Mouse (Mus musculus): ENCODE measurements around the gene H2-Q7. TPM values are rescaled to one million over a fixed set of nuclear protein-coding genes. Genes with fewer than 3 reads are reported as not detected.
"Not testable (repeated sequence)": the region's sequence is repeated elsewhere in the genome, so short reads cannot be mapped to it uniquely, and the experiment has no call there.

H2-Q7 gene
- polyA plus RNA-seq, 1 experiment: 139 TPM

DNA sequence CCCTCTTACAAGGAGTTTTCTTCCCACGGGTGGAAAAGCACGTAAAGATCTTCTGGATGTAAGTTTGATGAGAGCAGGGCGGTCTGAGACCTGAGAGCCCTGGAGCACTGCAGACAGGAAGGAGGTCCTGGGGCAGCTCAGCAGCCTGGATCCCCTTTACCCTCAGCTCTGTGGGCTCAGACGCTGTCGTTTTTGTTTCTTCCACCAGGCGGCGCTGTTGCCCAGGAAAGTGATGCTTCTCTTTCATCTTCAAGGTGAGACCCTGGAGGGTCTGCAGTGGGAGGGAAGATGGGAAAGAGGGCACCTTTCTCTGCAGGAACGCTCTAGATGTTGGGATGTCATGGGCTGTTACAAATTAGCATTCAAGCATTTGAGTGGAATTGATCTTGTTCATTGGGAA is 4.1 kb upstream of the H2-Q7 start:
- 12% methylated on average over 8 of the region's 8 CpGs for WGBS
- H3K36me3 ChIP-seq (ENCODE audit: control insufficient read depth, insufficient read depth, low read length); H3K27me3 ChIP-seq (replicated peaks; ENCODE audit: control insufficient read depth, insufficient read depth, low read length); H3K4me1 ChIP-seq (ENCODE audit: control insufficient read depth, insufficient read depth, low read length); H3K27ac ChIP-seq (ENCODE audit: insufficient read depth, low read depth, low read length); DNase-seq; H3K4me3 ChIP-seq (ENCODE audit: insufficient read depth, low read depth, low read length): not testable (repeated sequence)
- TF ChIP-seq CTCF (conservative IDR thresholded peaks at IDR 0.05; ENCODE audit: insufficient read depth, insufficient read length, low read depth, low read length): peak; percentile 46

DNA sequence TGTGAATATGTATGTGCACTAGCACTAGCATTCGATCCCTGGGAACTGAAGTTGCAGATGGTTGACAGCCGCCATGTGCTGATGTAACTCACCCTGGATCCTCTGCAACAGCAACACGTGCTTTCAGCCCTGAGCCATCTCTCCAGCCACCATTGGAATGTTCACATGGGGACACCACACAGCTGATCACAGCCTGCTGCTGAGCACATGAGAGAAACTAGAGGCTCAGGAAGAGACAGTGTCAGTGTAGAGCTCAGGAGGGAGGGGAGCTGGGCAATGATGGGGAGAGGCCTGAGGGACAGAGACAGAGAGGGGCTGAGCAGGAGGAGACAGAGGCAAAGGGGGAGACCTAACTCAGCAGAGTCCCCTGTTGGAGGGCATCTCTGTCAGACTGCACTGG is 3.4 kb upstream of the H2-Q7 start:
- H3K36me3 ChIP-seq (ENCODE audit: control insufficient read depth, insufficient read depth, low read length); H3K27ac ChIP-seq (ENCODE audit: insufficient read depth, low read depth, low read length); DNase-seq; H3K27me3 ChIP-seq (replicated peaks; ENCODE audit: control insufficient read depth, insufficient read depth, low read length); H3K4me1 ChIP-seq (ENCODE audit: control insufficient read depth, insufficient read depth, low read length); H3K4me3 ChIP-seq (ENCODE audit: insufficient read depth, low read depth, low read length): not testable (repeated sequence)
- WGBS: 79% methylated on average over 3 of the region's 3 CpGs

DNA sequence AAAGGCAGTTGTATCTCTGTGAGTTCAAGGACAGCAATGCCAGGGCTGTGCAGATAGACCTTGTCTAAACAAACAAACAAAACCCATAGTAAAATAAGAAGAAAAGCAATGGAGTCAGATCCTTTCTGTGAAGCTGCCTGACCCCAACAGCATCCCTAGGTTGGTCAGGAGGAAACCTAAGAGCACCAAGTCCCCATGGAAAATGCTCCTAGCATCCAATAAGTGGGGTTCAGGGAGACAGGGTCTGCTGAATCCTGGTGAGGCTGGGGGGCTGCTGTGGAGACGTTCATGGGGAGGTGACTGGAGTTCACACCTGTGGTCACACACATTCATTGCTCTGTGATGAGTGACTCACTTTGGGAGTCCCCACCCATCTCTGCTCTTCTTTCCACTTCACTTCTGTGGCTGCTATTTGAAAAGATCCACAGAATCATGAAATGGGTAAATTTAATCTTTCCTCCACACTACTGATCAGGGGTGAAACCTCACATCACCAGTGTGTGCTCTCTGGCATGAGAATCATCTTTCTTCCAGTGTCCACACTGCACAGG is 1.5 kb upstream of the H2-Q7 start:
- DNase-seq; H3K4me3 ChIP-seq (ENCODE audit: insufficient read depth, low read depth, low read length); H3K27me3 ChIP-seq (replicated peaks; ENCODE audit: control insufficient read depth, insufficient read depth, low read length); H3K27ac ChIP-seq (ENCODE audit: insufficient read depth, low read depth, low read length); H3K36me3 ChIP-seq (ENCODE audit: control insufficient read depth, insufficient read depth, low read length); H3K4me1 ChIP-seq (ENCODE audit: control insufficient read depth, insufficient read depth, low read length): not testable (repeated sequence)
- WGBS: 63% methylated on average over 1 of the region's 1 CpGs

DNA sequence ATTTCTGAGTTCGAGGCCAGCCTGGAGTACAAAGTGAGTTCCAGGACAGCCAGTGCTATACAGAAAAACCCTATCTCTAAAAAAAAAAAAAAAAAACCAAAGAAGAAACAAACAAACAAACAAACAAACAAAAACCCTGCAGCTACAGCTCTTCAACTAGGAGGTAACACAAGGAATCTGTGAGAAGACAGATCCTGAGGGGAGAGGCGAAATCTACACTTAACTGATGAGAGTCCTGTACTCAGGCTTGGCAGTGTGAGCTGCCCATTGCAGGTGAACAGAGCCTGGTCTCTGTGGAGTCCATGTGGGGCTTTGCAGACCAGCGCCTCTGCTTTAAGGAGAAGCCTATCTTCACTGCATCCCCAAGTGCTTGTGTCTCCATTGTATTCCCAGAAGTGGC is 560 bp upstream of the H2-Q7 start:
- H3K27ac ChIP-seq (ENCODE audit: insufficient read depth, low read depth, low read length); H3K36me3 ChIP-seq (ENCODE audit: control insufficient read depth, insufficient read depth, low read length); H3K27me3 ChIP-seq (replicated peaks; ENCODE audit: control insufficient read depth, insufficient read depth, low read length); DNase-seq; H3K4me3 ChIP-seq (ENCODE audit: insufficient read depth, low read depth, low read length); H3K4me1 ChIP-seq (ENCODE audit: control insufficient read depth, insufficient read depth, low read length): not testable (repeated sequence)
- over 99% methylated on average over 3 of the region's 3 CpGs for WGBS

DNA sequence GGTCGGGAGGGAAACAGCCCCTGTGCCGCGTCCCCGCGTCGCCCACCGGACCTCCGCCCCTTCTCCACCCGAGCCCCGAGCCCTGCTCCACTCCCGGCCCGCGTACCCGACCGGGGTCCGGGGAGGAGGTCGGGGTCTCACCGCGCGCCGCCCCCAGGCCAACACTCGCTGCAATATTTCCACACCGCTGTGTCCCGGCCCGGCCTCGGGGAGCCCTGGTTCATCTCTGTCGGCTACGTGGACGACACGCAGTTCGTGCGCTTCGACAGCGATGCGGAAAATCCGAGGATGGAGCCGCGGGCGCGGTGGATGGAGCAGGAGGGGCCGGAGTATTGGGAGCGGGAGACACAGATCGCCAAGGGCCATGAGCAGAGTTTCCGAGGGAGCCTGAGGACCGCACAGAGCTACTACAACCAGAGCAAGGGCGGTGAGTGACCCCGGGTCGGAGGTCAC is 366 bp downstream of the H2-Q7 start:
- H3K4me3 ChIP-seq (ENCODE audit: insufficient read depth, low read depth, low read length): peak overlapping the region; percentile 37
- H3K27ac ChIP-seq (ENCODE audit: insufficient read depth, low read depth, low read length); H3K36me3 ChIP-seq (ENCODE audit: control insufficient read depth, insufficient read depth, low read length); H3K27me3 ChIP-seq (replicated peaks; ENCODE audit: control insufficient read depth, insufficient read depth, low read length); H3K4me1 ChIP-seq (ENCODE audit: control insufficient read depth, insufficient read depth, low read length); DNase-seq: not testable (repeated sequence)
- WGBS: 2% methylated on average over 46 of the region's 48 CpGs

DNA sequence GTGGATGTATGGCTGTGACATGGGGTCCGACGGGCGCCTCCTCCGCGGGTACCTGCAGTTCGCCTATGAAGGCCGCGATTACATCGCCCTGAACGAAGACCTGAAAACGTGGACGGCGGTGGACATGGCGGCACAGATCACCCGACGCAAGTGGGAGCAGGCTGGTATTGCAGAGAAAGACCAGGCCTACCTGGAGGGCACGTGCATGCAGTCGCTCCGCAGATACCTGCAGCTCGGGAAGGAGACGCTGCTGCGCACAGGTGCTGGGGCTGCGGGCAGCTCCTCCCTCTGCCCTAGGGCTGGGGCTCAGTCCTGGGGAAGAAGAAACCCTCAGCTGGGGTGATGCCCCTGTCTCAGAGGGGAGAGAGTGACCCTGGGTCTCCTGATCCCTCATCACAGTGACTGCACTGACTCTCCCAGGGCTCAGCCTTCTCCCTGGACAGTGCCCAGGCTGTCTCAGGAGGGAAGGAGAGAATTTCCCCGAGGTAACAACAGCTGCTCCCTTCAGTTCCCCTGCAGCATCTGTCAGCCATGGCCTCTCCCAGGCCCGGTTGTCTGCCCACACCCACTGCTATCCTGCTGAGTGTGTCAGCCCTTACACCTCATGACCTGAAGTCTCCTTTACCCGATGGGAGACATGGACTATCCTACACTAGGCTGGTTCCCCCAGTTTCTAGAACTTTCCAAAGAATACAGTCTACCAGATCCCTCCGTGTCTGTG is 1.1 kb downstream of the H2-Q7 start:
- H3K27me3 ChIP-seq (replicated peaks; ENCODE audit: control insufficient read depth, insufficient read depth, low read length); H3K4me1 ChIP-seq (ENCODE audit: control insufficient read depth, insufficient read depth, low read length); H3K36me3 ChIP-seq (ENCODE audit: control insufficient read depth, insufficient read depth, low read length); DNase-seq; H3K27ac ChIP-seq (ENCODE audit: insufficient read depth, low read depth, low read length): not testable (repeated sequence)
- 61% methylated on average over 27 of the region's 27 CpGs for WGBS
- H3K4me3 ChIP-seq (ENCODE audit: insufficient read depth, low read depth, low read length): peak overlapping the region; percentile 22; the same call in 1 of the 2 replicates

DNA sequence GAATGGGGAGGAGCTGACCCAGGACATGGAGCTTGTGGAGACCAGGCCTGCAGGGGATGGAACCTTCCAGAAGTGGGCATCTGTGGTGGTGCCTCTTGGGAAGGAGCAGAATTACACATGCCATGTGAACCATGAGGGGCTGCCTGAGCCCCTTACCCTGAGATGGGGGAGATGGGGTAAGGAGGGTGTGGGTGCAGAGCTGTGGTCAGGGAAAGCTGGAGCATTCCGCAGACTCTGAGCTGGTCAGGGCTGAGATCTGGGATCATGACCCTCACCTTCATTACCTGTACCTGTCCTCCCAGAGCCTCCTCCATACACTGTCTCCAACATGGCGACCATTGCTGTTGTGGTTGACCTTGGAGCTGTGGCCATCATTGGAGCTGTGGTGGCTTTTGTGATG is 3.4 kb downstream of the H2-Q7 start:
- H3K27me3 ChIP-seq (replicated peaks; ENCODE audit: control insufficient read depth, insufficient read depth, low read length); H3K27ac ChIP-seq (ENCODE audit: insufficient read depth, low read depth, low read length); H3K36me3 ChIP-seq (ENCODE audit: control insufficient read depth, insufficient read depth, low read length); H3K4me1 ChIP-seq (ENCODE audit: control insufficient read depth, insufficient read depth, low read length); H3K4me3 ChIP-seq (ENCODE audit: insufficient read depth, low read depth, low read length); DNase-seq: not testable (repeated sequence)
- 91% methylated on average over 2 of the region's 2 CpGs for WGBS

DNA sequence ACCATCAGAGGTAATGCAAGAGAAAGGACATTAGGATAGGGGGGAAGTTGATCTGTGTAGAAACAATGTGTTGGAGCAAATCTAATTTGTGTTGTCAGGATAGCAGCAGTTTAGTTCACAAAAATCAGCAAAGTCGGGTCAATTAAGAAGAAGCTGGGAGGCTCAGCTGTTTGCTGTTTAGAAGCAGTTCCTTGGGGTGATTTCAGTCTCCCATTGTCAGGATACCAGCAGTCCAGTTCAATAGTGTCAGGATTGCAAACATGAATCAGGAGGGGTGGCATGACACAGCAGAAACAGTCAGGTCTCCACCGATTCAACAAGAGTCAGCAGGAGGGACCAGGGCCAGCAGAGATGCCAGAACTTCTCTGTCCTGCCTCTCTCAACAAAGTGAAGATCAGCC is 5.6 kb downstream of the H2-Q7 start:
- not testable (repeated sequence) for H3K4me3 ChIP-seq (ENCODE audit: insufficient read depth, low read depth, low read length); H3K4me1 ChIP-seq (ENCODE audit: control insufficient read depth, insufficient read depth, low read length); H3K27me3 ChIP-seq (replicated peaks; ENCODE audit: control insufficient read depth, insufficient read depth, low read length); H3K36me3 ChIP-seq (ENCODE audit: control insufficient read depth, insufficient read depth, low read length); H3K27ac ChIP-seq (ENCODE audit: insufficient read depth, low read depth, low read length); DNase-seq
- 91% methylated on average over 2 of the region's 2 CpGs for WGBS

DNA sequence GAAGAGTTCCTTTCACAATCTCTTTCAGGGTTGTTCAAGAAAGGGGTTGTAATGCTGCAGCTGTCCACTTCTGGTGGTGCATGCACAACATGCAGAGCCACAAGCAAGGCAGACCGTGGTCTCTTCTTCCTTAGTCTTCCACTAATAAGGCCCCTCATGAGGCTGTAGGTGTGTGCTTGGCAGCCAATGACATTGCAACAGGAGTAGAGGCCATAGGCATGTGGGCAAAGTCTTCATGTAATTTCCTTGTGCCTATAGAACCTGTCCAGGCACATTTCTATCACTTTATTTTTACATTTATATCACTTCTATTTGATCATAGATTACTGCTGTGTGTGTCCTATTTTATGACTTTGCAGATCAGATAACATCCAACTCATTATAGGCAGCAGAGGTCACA is 19.3 kb downstream of the H2-Q7 start:
- no CpG with 5 or more reads among the region's 1 CpGs for WGBS
- not testable (repeated sequence) for H3K36me3 ChIP-seq (ENCODE audit: control insufficient read depth, insufficient read depth, low read length); DNase-seq; H3K27ac ChIP-seq (ENCODE audit: insufficient read depth, low read depth, low read length); H3K4me3 ChIP-seq (ENCODE audit: insufficient read depth, low read depth, low read length); H3K4me1 ChIP-seq (ENCODE audit: control insufficient read depth, insufficient read depth, low read length); H3K27me3 ChIP-seq (replicated peaks; ENCODE audit: control insufficient read depth, insufficient read depth, low read length)

DNA sequence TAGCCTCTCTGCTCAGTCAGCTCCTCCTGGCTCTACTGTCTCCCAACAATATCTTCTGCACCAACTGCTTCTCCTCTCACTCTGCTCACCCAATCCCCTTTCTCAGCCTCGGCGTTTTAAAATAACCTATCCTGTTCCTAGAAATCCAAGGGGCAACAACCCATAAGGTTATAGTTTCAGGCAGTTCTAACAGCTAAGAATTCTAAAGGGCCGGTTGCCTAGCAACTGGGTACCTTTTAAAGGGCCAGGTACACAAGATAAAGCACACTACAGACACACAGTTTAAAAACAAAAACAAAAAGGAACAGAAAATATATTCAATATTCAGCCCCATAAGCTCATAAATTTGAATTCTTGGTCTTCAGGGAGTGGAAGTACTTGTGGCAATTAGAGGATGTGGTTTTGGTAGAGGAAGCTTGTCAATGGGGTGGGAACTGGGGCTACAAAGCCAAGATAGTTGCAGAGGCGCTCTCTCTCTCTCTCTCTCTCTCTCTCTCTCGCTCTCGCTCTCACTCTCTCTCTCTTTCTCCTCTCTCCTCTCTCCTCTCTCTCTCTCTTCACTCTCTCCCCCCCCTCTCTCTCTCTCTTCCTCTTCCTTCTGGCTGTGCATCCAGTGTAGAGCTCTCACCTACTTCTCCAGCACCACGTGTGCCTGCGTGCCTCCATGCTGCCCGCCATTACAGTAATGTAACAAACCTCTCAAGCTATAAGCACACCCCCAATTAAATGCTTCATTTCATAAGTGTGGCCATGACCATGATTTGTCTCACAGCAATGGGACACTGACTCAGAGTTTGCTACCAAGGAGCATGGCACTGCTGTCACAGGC is 21.8 kb downstream of the H2-Q7 start:
- DNase-seq; H3K4me1 ChIP-seq (ENCODE audit: control insufficient read depth, insufficient read depth, low read length); H3K27me3 ChIP-seq (replicated peaks; ENCODE audit: control insufficient read depth, insufficient read depth, low read length); H3K4me3 ChIP-seq (ENCODE audit: insufficient read depth, low read depth, low read length); H3K36me3 ChIP-seq (ENCODE audit: control insufficient read depth, insufficient read depth, low read length); H3K27ac ChIP-seq (ENCODE audit: insufficient read depth, low read depth, low read length): not testable (repeated sequence)
- 65% methylated on average over 3 of the region's 9 CpGs for WGBS
